Mouse (Mus musculus) layer of hippocampus, postnatal 14 days (tissue): Measurements from ENCODE around the gene Farp2. TPM values are rescaled to one million over a fixed set of nuclear protein-coding genes. Genes with fewer than 3 reads are reported as not detected.
"Not testable (repeated sequence)": the region's sequence is repeated elsewhere in the genome, so short reads cannot be mapped to it uniquely, and the experiment has no call there.

Experiments
- DNase-seq, 2 experiments: peaks; one replicate each; pipeline ENCODE4 v3.0.0; 2021 to 2022; ENCODE audit warnings: low spot score in 2 of 2, mixed read lengths in 1 of 2
- total RNA-seq, 2 experiments: library from RNA; stranded (reverse); gene quantifications; 2 replicates each; pipeline ENCODE4 v1.2.3; 2021

Farp2 gene
- total RNA-seq, 2 experiments from 2014 or later = 14.3 to 14.6 TPM

- DNase-seq = no peak
These were observed 120.8 kb downstream of the Farp2 start for GRCm38 (mm10) chr1:93632723-93633122.

- DNase-seq = peak; percentile 35 to 65
These were observed 122.6 kb downstream of the Farp2 start for GRCm38 (mm10) chr1:93634481-93634891.

- DNase-seq = no peak
These were observed 123.3 kb downstream of the Farp2 start for GRCm38 (mm10) chr1:93635091-93635579.

- DNase-seq = peak; percentile 98 to 99
These were observed 123.8 kb downstream of the Farp2 start for GRCm38 (mm10) chr1:93635580-93636192.

DNA sequence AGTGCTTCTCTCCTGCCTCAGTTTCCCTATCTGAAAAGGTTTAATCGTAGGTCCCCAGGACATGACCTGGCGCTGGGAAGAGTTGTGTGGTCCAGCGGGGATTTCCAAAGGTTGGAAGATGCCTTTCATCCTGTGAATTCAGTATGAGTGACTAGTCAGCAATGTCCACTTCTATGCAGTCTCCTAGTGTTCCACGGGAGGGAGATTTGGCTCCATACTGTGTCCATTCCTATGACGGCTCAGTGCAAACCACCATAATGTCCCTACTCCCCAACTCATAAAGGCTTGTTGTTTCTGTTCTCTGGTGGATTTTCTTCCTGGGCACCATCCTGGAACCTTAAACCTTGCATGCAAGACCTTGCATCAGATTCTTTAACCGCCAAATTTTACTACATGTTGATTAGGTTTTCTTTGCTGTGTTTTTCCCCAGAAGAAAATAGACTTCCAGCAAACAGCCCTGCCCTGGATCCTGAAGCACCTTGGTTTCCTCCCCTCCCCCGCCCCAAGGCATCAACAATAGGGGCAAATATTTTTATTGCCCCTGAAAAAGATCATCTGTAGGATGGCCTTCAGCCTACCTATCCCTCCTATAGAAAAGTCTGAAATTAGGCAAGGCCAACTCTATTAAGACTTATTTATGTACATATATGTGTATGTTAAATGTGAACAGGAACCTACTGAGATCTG, 124.5 kb downstream of the Farp2 start:
- no peak for DNase-seq

DNA sequence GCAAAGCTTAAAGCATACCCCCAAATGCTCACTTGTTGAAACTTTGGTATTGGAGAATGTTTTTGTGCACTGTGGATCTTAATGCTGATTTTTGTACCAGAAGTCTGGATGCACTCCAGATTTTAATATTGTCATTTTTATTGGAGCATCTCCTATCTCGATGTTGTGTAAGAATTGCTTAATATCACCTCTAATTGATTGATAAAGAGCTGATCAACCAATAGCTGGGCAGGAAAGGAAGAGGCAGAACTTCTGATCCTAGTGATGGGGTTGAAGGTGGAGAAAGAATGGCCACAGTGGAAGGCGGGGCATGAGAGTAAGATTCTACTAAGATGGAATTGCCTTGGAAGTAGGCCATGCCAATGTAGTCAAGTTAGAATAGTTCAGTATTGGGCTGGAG, 130.1 kb downstream of the Farp2 start:
- DNase-seq = no peak

- no peak for DNase-seq
These were observed 130.8 kb downstream of the Farp2 start for GRCm38 (mm10) chr1:93642692-93643091.

- no peak for DNase-seq
These were observed 137.8 kb downstream of the Farp2 start for GRCm38 (mm10) chr1:93649604-93650172.

DNA sequence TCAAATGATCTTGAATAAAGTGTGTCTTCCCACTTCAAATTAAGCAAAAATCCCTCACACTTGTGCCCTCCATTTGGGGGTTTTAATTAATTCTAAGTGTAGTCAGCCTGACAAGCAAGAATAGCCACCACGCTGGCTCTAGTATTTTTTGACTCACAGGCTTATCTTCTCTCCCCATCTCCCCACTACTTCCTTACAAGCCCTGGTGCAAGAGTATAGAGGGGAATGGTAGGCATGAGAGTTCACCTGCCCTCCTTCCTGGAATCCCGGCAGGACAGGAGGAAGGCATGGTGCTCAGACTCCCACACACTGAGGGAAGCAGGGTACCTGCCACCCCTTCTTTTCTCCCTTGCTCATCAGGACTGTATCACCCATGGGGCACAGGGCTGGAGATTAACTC, 142.4 kb downstream of the Farp2 start:
- DNase-seq = no peak

DNA sequence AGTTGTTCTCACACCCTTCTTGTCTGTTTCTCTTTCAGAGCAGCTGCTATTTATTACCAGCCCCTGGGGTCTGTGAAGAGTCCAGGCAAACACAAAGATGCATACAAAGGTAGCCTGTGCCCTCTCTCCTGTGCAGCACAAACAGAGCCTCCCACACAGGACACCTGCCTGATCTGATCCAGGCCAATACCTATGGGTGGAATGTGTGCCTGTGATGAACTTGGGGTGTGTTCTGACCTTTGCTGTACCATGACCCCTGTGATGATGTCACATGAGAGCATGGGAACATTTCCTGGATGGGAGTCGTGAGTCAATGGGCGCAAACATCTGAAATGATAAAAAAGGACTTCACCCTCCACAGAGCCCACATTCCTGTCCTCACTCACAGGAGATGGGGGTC, 142.9 kb downstream of the Farp2 start:
- DNase-seq = no peak

GRCm38 (mm10) chr1:93656325-93657024, 144.6 kb downstream of the Farp2 start:
- peak in 1 of 2 experiments; percentile 30 for DNase-seq

DNA sequence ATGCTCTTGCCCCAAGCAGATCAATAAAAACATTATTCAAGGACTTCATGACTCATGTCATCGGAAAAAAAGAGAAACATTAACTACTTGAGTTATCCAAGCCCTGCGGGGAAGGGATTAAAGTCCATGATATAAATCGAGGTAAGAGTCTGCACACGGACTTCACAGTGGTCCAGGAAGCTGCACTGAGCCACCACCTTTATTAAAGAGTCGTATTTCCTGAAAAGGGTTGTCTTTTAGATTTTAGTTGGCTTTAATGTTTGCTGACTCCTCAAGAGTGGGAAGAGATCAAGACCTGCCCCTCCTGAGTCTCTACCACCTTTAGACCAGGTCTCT, 145.1 kb downstream of the Farp2 start:
- no peak for DNase-seq

DNA sequence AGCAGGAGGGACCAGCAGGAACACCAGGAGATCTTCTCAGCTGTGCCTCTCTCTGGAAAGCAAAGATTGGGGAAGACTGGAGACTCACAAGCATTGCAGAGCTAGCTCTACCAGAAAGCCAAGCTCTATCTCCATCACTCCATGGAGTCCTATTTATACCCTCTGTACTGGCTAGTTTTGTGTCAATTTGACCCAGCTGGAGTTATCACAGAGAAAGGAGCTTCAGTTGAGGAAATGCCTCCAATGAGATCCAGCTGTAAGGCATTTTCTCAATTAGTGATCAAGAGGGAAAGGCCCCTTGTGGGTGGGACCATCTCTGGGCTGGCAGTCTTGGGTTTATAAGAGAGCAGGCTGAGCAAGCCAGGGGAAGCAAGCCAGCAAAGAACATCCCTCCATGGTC, 146.7 kb downstream of the Farp2 start, which contains the start of gene Stk25:
TSS of gene Stk25 (minus strand) at position 101 of the 400 bp plus-strand sequence.
- DNase-seq = not testable (repeated sequence)

DNA sequence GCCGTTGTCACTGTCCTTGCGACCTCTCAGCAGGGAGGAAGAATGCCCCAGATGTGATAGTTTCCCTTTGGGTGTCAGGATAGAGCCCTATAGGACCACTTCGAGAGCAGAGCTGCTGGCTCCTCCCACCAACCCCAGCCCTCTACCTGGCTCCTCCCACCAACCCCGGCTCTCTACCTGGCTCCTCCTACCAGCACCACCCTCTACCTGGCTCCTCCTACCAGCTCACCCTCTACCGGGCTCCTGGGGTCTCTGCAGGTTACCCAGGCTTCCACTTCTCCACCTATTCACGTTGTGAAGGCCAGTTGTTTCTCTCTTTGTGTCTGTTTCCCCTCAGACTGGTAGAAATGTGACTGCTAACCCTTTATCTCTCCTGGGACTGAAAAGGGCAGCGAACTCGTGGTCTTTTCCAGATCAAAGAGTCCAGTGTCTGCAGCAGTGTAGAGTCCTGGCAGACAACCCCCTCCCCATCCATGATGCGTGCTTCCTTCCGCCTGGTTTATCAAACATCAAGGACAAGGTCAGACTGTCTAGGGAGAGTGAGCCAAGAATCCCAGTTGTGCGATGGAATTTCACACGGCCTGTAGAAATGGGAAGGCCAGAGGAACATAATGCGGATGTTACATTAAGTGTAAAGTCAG, 156.0 kb downstream of the Farp2 start:
- DNase-seq = no peak

DNA sequence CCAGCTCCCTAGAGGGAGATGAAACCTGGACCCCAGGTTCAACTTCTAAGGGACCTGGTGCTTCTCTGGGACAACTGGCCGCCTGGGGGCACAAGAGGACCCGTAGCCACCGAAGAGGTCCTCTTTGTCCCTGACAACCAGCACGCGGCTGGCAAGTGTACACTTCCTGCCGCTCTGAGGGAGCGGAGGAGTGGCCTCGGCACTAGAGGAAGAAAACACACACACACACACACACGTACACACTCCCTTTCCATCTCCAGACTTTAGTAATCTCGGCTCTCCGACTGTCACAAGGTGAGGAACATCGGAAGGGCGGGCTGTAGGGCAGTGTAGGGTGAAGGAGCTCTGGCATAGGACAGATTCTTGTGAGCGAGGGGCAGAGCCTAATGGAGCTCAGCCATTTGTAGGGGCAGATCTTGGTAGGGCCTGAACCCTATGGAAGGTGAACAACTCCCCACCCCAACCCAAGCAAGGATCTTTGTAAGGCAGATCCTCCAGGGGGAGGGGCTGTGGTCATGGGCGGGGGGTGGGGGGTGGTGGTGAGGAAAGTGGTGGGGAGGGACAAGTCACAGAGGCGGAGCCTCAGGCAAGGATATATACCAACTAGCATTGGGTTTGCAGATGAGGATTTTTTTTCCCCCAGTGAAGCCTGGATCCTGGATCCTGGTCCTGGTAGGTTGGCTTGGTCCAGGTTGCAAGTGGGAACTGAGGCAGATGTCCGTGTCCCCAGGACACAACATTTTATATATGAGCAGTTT, 157.1 kb downstream of the Farp2 start:
- peak; percentile 58 to 61 for DNase-seq

- DNase-seq = no peak
These were observed 158.1 kb downstream of the Farp2 start for GRCm38 (mm10) chr1:93669941-93670340.
